Mouse (Mus musculus) stomach, embryonic 14.5 days (tissue): ENCODE results near the gene Srd5a1. TPM values are rescaled to one million over a fixed set of nuclear protein-coding genes. Genes with fewer than 3 reads are reported as not detected.

Source experiments
- ATAC-seq: fragments of 200-750 bp; cut with Nextera tagmentation; 2 replicates; pipeline ENCODE4 v1.8.0; 2017; ENCODE audit warnings: low read depth, moderate TSS enrichment; ENCODE audit not compliant: insufficient number of reproducible peaks, insufficient read depth, low FRiP score
- H3K27ac ChIP-seq: fragments of 300-500 bp; sonication (generic); 2 replicates; pipeline ENCODE4 v1.5.1; 2014; ENCODE audit warnings: mild to moderate bottlenecking, low read length, moderate library complexity, mixed read lengths
- H3K27me3 ChIP-seq: fragments of 300-500 bp; sonication (generic); 2 replicates; pipeline ENCODE4 v1.6.1; 2014; ENCODE audit warnings: low read length, control low read depth, mixed read lengths; ENCODE audit not compliant: control insufficient read depth, insufficient read depth
- H3K36me3 ChIP-seq: fragments of 300-500 bp; sonication (generic); 2 replicates; pipeline ENCODE4 v1.6.1; 2014; ENCODE audit warnings: mild to moderate bottlenecking, control low read depth, low read length, moderate library complexity, mixed read lengths; ENCODE audit not compliant: control insufficient read depth, insufficient read depth
- H3K4me1 ChIP-seq: fragments of 300-500 bp; sonication (generic); 2 replicates; pipeline ENCODE4 v1.6.1; 2014; ENCODE audit warnings: low read length, control low read depth, mixed read lengths; ENCODE audit not compliant: control insufficient read depth, insufficient read depth
- H3K4me2 ChIP-seq: fragments of 300-500 bp; sonication (generic); replicated peaks from 2 replicates; pipeline ENCODE4 v1.6.1; 2014; ENCODE audit warnings: low read depth, low read length, control low read depth
- H3K4me3 ChIP-seq: fragments of 300-500 bp; sonication (generic); 2 replicates; pipeline ENCODE4 v1.5.1; 2014; ENCODE audit warnings: low read depth, low read length, control low read depth
- H3K9ac ChIP-seq: fragments of 300-500 bp; sonication (generic); replicated peaks from 2 replicates; pipeline ENCODE4 v1.6.1; 2014; ENCODE audit warnings: low read depth, mild to moderate bottlenecking, control low read depth, low read length, moderate library complexity, mixed read lengths
- H3K9me3 ChIP-seq: fragments of 300-500 bp; sonication (generic); 2 replicates; pipeline ENCODE4 v1.6.1; 2016; ENCODE audit warnings: low read depth, low read length, control low read depth; ENCODE audit not compliant: control insufficient read depth
- WGBS: fragments of 180-500 bp; shearing (Covaris S2); extraction: QIAGEN DNeasy Blood & Tissue Kit; methylation state at CpG from one replicate; pipeline ENCODE4 v1.1.7; 2014; 5-methylcytosine and 5-hydroxymethylcytosine counted together
- polyA plus RNA-seq: library from polyadenylated mRNA; unstranded; fragments of >200 nt; fragmentation: Nextera tagmentation; extraction: Ambion mirVana; gene quantifications from 2 replicates; pipeline ENCODE4 v1.2.1, GENCODE M21; 2014

The Srd5a1 gene
- polyA plus RNA-seq, 1 experiment from 2014 or later = 35.3 TPM

GRCm38 (mm10) chr13:69541209-69541608 lies 70.0 kb downstream of the Srd5a1 start:
- peaks cover 29% of the 10 kb centered on the region for H3K4me1 ChIP-seq
- ATAC-seq = 0 out of 2 replicates have a peak, but pooled peaks have one; percentile 26
- no peaks in the 10 kb centered on the region for H3K9me3 ChIP-seq
- no peak overlapping the region for H3K9ac ChIP-seq
- H3K36me3 ChIP-seq = no peaks in the 10 kb centered on the region
- peak overlapping the region; percentile 67 for H3K27ac ChIP-seq
- WGBS = 70% methylated on average over 6 of the region's 6 CpGs
- no peak overlapping the region for H3K4me2 ChIP-seq
- no peak overlapping the region for H3K4me3 ChIP-seq
- no peaks in the 10 kb centered on the region for H3K27me3 ChIP-seq

GRCm38 (mm10) chr13:69538327-69538726 lies 72.9 kb downstream of the Srd5a1 start:
- no peak for ATAC-seq
- Histone ChIP-seq H3K4me1 (peaks cover 27% of the 10 kb centered on the region), H3K27me3 (no peaks in the 10 kb centered on the region), H3K36me3 (no peaks in the 10 kb centered on the region), H3K4me2 (no peak overlapping the region), H3K9me3 (no peaks in the 10 kb centered on the region), H3K9ac (no peak overlapping the region), H3K4me3 (no peak overlapping the region), H3K27ac (no peak overlapping the region)
- WGBS = 34% methylated on average over 4 of the region's 4 CpGs

- H3K36me3 ChIP-seq = no peaks in the 10 kb centered on the region
- no peaks in the 10 kb centered on the region for H3K27me3 ChIP-seq
- WGBS = 80% methylated on average over 7 of the region's 7 CpGs
- H3K4me1 ChIP-seq = peaks cover 22% of the 10 kb centered on the region
- H3K4me3 ChIP-seq = no peak overlapping the region
- ATAC-seq = no peak
- no peaks in the 10 kb centered on the region for H3K9me3 ChIP-seq
- no peak overlapping the region for H3K27ac ChIP-seq
- no peak overlapping the region for H3K9ac ChIP-seq
- no peak overlapping the region for H3K4me2 ChIP-seq
These were observed 73.9 kb downstream of the Srd5a1 start for GRCm38 (mm10) chr13:69537366-69537765.

- Histone ChIP-seq H3K27me3 (no peaks in the 10 kb centered on the region), H3K9me3 (no peaks in the 10 kb centered on the region), H3K36me3 (no peaks in the 10 kb centered on the region; the same call in 1 of the 2 replicates), H3K27ac (no peak overlapping the region), H3K4me1 (peaks cover 26% of the 10 kb centered on the region), H3K9ac (0 out of 2 replicates have a peak overlapping the region, but pooled peaks have one; percentile 18), H3K4me3 (peak overlapping the region; percentile 97; the same call in 1 of the 2 replicates), H3K4me2 (peak overlapping the region; percentile 70; the same call in 1 of the 2 replicates)
- no peak for ATAC-seq
- WGBS = 68% methylated on average over 4 of the region's 4 CpGs
These were observed 75.2 kb downstream of the Srd5a1 start for GRCm38 (mm10) chr13:69536021-69536420.

- Histone ChIP-seq H3K4me3 (peak overlapping the region; percentile 97), H3K27me3 (no peaks in the 10 kb centered on the region), H3K9ac (peak overlapping the region; percentile 92), H3K9me3 (no peaks in the 10 kb centered on the region), H3K27ac (peak overlapping the region; percentile 90), H3K36me3 (peaks cover 4% of the 10 kb centered on the region; the same call in 1 of the 2 replicates), H3K4me2 (peak overlapping the region; percentile 70), H3K4me1 (peaks cover 32% of the 10 kb centered on the region)
- peak; percentile 94 for ATAC-seq
- WGBS = under 1% methylated on average over 78 of the region's 86 CpGs
These were observed 76.3 kb downstream of the Srd5a1 start for GRCm38 (mm10) chr13:69534654-69535551.

GRCm38 (mm10) chr13:69534334-69534653 lies 76.9 kb downstream of the Srd5a1 start, which contains the start of gene Tent4a:
TSS of gene Tent4a (minus strand) at chr13:69534617.
- peak within 1 kb of the TSS; percentile 97 for H3K4me3 ChIP-seq
- peaks cover 6% of the 10 kb centered on the region; the same call in 1 of the 2 replicates for H3K36me3 ChIP-seq
- ATAC-seq = peak; percentile 85
- H3K27ac ChIP-seq = peak within 1 kb of the TSS; percentile 90
- WGBS = 0% methylated on average over 21 of the region's 57 CpGs
- no peaks in the 10 kb centered on the region for H3K27me3 ChIP-seq
- H3K4me1 ChIP-seq = peaks cover 32% of the 10 kb centered on the region
- peak within 1 kb of the TSS; percentile 92 for H3K9ac ChIP-seq
- H3K4me2 ChIP-seq = peak within 1 kb of the TSS; percentile 70
- H3K9me3 ChIP-seq = no peaks in the 10 kb centered on the region

- Histone ChIP-seq H3K9ac (peak within 1 kb of the TSS; percentile 92), H3K4me3 (peak within 1 kb of the TSS; percentile 97), H3K27me3 (no peaks in the 10 kb centered on the region), H3K36me3 (peaks cover 6% of the 10 kb centered on the region; the same call in 1 of the 2 replicates), H3K4me1 (peaks cover 32% of the 10 kb centered on the region), H3K27ac (peak within 1 kb of the TSS; percentile 83), H3K9me3 (no peaks in the 10 kb centered on the region), H3K4me2 (peak within 1 kb of the TSS; percentile 61)
- no peak for ATAC-seq
- WGBS = under 1% methylated on average over 107 of the region's 155 CpGs
These were observed 77.6 kb downstream of the Srd5a1 start, which contains the start of gene Nsun2 for GRCm38 (mm10) chr13:69533405-69534333. TSS of gene Nsun2 (plus strand) at chr13:69533746.

- Histone ChIP-seq H3K4me1 (peaks cover 32% of the 10 kb centered on the region), H3K36me3 (peaks cover 6% of the 10 kb centered on the region; the same call in 1 of the 2 replicates), H3K4me3 (peak overlapping the region; percentile 97), H3K9ac (peak overlapping the region; percentile 92), H3K27ac (peak overlapping the region; percentile 66; the same call in 1 of the 2 replicates), H3K4me2 (peak overlapping the region; percentile 61), H3K27me3 (no peaks in the 10 kb centered on the region), H3K9me3 (no peaks in the 10 kb centered on the region)
- 2% methylated on average over 9 of the region's 9 CpGs for WGBS
- ATAC-seq = no peak
These were observed 78.3 kb downstream of the Srd5a1 start for GRCm38 (mm10) chr13:69532893-69533404.
